Mouse (Mus musculus): ENCODE data around the gene Xlr5c. TPM values are rescaled to one million over a fixed set of nuclear protein-coding genes. Genes with fewer than 3 reads are reported as not detected.
"Not testable (repeated sequence)": the region's sequence is repeated elsewhere in the genome, so short reads cannot be mapped to it uniquely, and the experiment has no call there.

Gene Xlr5c
- not detected in 2 replicates for polyA plus RNA-seq (2015; fragmentation: Nextera tagmentation; extraction: Ambion mirVana)

- H3K4me2 ChIP-seq (ENCODE audit: low read depth, low read length); H3K27ac ChIP-seq (ENCODE audit: low read depth); DNase-seq; H3K9ac ChIP-seq (replicated peaks); H3K9me3 ChIP-seq (ENCODE audit: low read length); H3K4me1 ChIP-seq (ENCODE audit: insufficient read depth); H3K36me3 ChIP-seq (replicated peaks; ENCODE audit: insufficient read depth, low read length); ATAC-seq; H3K4me3 ChIP-seq (ENCODE audit: low read depth, low read length); H3K27me3 ChIP-seq (ENCODE audit: insufficient read depth, low read length): not testable (repeated sequence)
- WGBS (ENCODE audit: insufficient replicate concordance) = 84% methylated on average over 15 of the region's 17 CpGs
Observed at GRCm38 (mm10) chrX:73292876-73293275, at the start of gene Xlr5c, which contains the start of gene Xlr5a. Gene Xlr5c, minus strand, starts transcription at chrX:73292976. Gene Xlr5a, minus strand, starts transcription at chrX:73292976.

- no peaks in the 10 kb centered on the region for H3K36me3 ChIP-seq (replicated peaks; ENCODE audit: insufficient read depth, low read length)
- H3K4me2 ChIP-seq (ENCODE audit: low read depth, low read length) = peak within 1 kb of the TSS; percentile 72
Observed at GRCm38 (mm10) chrX:73342483-73342895, 49.7 kb upstream of the Xlr5c start, which contains the start of gene Zfp275. Gene Zfp275, plus strand, starts transcription at chrX:73342621.

GRCm38 (mm10) chrX:73342068-73342467 lies 49.3 kb upstream of the Xlr5c start:
- no peak for TF ChIP-seq EP300 (IDR thresholded peaks at IDR 0.05; ENCODE audit: low read depth)
- no peak for TF ChIP-seq CTCF (IDR thresholded peaks at IDR 0.05; ENCODE audit: low read depth)
- no peaks in the 10 kb centered on the region for H3K9me3 ChIP-seq (ENCODE audit: low read length)
- ATAC-seq (no peak), DNase-seq (no peak)
- H3K27me3 ChIP-seq (ENCODE audit: insufficient read depth, low read length) = no peaks in the 10 kb centered on the region
- H3K4me3 ChIP-seq (ENCODE audit: low read depth, low read length) = peak overlapping the region; percentile 59; the same call in 1 of the 2 replicates
- H3K9ac ChIP-seq (replicated peaks) = no peak overlapping the region; the same call in 1 of the 2 replicates
- no peaks in the 10 kb centered on the region for H3K4me1 ChIP-seq (ENCODE audit: insufficient read depth)
- H3K4me2 ChIP-seq (ENCODE audit: low read depth, low read length) = peak overlapping the region; percentile 72; the same call in 1 of the 2 replicates
- H3K36me3 ChIP-seq (replicated peaks; ENCODE audit: insufficient read depth, low read length) = no peaks in the 10 kb centered on the region
- peak overlapping the region; percentile 29; the same call in 1 of the 2 replicates for H3K27ac ChIP-seq (ENCODE audit: low read depth)
- WGBS (ENCODE audit: insufficient replicate concordance) = 31% methylated on average over 3 of the region's 3 CpGs

More at GRCm38 (mm10) chrX:73342483-73342895, 49.7 kb upstream of the Xlr5c start, which contains the start of gene Zfp275:
- DNase-seq = peak; percentile 78
- Histone ChIP-seq H3K4me3 (ENCODE audit: low read depth, low read length) (peak within 1 kb of the TSS; percentile 59), H3K9ac (replicated peaks) (peak within 1 kb of the TSS; percentile 66), H3K27ac (ENCODE audit: low read depth) (peak within 1 kb of the TSS; percentile 76), H3K27me3 (ENCODE audit: insufficient read depth, low read length) (no peaks in the 10 kb centered on the region), H3K4me1 (ENCODE audit: insufficient read depth) (no peaks in the 10 kb centered on the region), H3K9me3 (ENCODE audit: low read length) (no peaks in the 10 kb centered on the region)
- peak; percentile 93 for ATAC-seq
- 22% methylated on average over 37 of the region's 37 CpGs for WGBS (ENCODE audit: insufficient replicate concordance)
- no peak for TF ChIP-seq CTCF (IDR thresholded peaks at IDR 0.05; ENCODE audit: low read depth)
- TF ChIP-seq EP300 (IDR thresholded peaks at IDR 0.05; ENCODE audit: low read depth) = no peak

- H3K4me1 ChIP-seq (ENCODE audit: insufficient read depth) = no peaks in the 10 kb centered on the region
- no peak overlapping the region for H3K27ac ChIP-seq (ENCODE audit: low read depth)
- DNase-seq (no peak), ATAC-seq (no peak)
- no peaks in the 10 kb centered on the region for H3K36me3 ChIP-seq (replicated peaks; ENCODE audit: insufficient read depth, low read length)
- H3K9me3 ChIP-seq (ENCODE audit: low read length) = no peaks in the 10 kb centered on the region
- TF ChIP-seq CTCF (IDR thresholded peaks at IDR 0.05; ENCODE audit: low read depth) (no peak), EP300 (IDR thresholded peaks at IDR 0.05; ENCODE audit: low read depth) (no peak)
- 30% methylated on average over 1 of the region's 1 CpGs for WGBS (ENCODE audit: insufficient replicate concordance)
- no peak overlapping the region for H3K9ac ChIP-seq (replicated peaks)
- no peak overlapping the region for H3K4me2 ChIP-seq (ENCODE audit: low read depth, low read length)
- H3K27me3 ChIP-seq (ENCODE audit: insufficient read depth, low read length) = no peaks in the 10 kb centered on the region
- H3K4me3 ChIP-seq (ENCODE audit: low read depth, low read length) = no peak overlapping the region
Observed at GRCm38 (mm10) chrX:73341473-73341872, 48.7 kb upstream of the Xlr5c start.

GRCm38 (mm10) chrX:73336740-73337139 lies 44.0 kb upstream of the Xlr5c start, which contains the start of gene Gm45015:
Gene Gm45015, minus strand, starts transcription at chrX:73336840.
- Histone ChIP-seq H3K36me3 (replicated peaks; ENCODE audit: insufficient read depth, low read length) (no peaks in the 10 kb centered on the region), H3K27ac (ENCODE audit: low read depth) (no peak within 1 kb of the TSS), H3K9ac (replicated peaks) (no peak within 1 kb of the TSS), H3K4me1 (ENCODE audit: insufficient read depth) (no peaks in the 10 kb centered on the region), H3K9me3 (ENCODE audit: low read length) (no peaks in the 10 kb centered on the region), H3K27me3 (ENCODE audit: insufficient read depth, low read length) (no peaks in the 10 kb centered on the region), H3K4me3 (ENCODE audit: low read depth, low read length) (no peak within 1 kb of the TSS), H3K4me2 (ENCODE audit: low read depth, low read length) (no peak within 1 kb of the TSS)
- ATAC-seq (no peak), DNase-seq (no peak)
- 78% methylated on average over 4 of the region's 4 CpGs for WGBS (ENCODE audit: insufficient replicate concordance)
- no peak for TF ChIP-seq EP300 (IDR thresholded peaks at IDR 0.05; ENCODE audit: low read depth)
- TF ChIP-seq CTCF (IDR thresholded peaks at IDR 0.05; ENCODE audit: low read depth) = no peak

- Histone ChIP-seq H3K9ac (replicated peaks) (no peak overlapping the region), H3K27me3 (ENCODE audit: insufficient read depth, low read length) (no peaks in the 10 kb centered on the region), H3K9me3 (ENCODE audit: low read length) (no peaks in the 10 kb centered on the region), H3K27ac (ENCODE audit: low read depth) (no peak overlapping the region), H3K4me2 (ENCODE audit: low read depth, low read length) (no peak overlapping the region), H3K4me1 (ENCODE audit: insufficient read depth) (no peaks in the 10 kb centered on the region), H3K4me3 (ENCODE audit: low read depth, low read length) (no peak overlapping the region), H3K36me3 (replicated peaks; ENCODE audit: insufficient read depth, low read length) (no peaks in the 10 kb centered on the region)
- ATAC-seq (no peak), DNase-seq (no peak)
- TF ChIP-seq EP300 (IDR thresholded peaks at IDR 0.05; ENCODE audit: low read depth) = no peak
- no peak for TF ChIP-seq CTCF (IDR thresholded peaks at IDR 0.05; ENCODE audit: low read depth)
Observed at GRCm38 (mm10) chrX:73333548-73333947, 40.8 kb upstream of the Xlr5c start.
